Mouse (Mus musculus): ENCODE results near the gene Gucy2d.
A peak's percentile ranks its signal among the peaks of the same experiment; 100 is the strongest.

Gene Gucy2d

DNA sequence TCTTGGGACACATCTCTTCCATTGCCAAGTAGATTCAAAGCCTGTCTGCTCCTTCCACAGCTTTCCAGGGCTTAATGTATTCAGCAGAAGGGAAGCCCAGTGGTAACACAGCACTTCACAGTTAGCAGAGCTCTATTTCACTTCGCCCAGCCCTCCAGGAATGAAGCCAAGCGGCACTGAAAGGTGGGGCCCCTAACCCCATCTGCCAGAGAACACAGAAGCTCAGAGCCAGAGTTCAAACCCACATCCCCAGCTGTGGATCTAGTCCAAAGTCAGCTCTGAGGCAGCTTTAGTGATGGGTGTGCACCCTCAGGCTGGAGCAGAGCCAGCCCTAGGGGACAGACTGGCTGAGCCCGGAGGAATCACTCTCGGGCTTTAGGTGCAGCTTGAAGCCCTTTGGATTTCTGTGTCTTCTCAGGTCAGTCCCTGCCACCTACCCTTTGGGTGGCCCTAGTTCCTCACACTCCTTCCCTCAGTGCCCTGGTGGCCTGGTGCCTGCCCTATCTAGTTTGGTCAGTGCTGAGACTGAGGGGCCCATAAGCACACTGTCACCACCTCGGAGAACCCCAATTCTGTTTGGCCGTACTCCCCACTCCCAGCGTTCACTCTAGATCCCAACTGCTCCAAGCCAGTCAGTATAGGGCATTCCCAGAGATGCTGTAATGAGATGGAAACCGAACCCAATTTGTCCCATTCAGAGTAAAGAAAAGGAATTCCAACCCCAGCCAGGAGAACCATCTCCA lies 83.0 kb downstream of the Gucy2d start:
- peak; percentile 47 for DNase-seq (ENCODE audit: low spot score)

DNA sequence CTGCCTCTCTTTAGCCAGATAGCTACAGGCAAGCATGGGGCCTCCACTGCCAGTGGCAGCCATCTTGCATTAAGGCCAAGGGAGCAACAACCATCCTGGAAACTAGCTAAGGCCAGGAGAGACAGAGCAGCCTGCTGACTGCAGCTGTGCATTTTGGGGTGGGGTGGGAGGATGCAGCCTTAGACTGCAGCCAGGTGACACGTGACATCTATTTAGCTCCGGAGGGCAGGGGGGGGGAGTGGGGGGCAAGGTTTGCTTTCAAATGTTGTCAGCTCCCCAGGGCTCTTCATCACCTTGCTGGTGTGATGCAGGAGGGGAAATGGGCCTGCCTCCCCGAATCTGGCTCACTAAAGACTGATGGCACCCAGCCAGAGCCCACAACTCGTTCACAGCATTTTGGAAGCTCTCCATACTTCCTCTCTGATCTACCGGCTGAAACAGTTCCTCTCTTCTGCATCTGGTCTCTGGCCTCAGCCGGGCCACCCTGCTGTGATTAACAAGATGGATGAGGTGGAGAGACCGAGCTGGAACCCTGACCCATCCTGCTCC lies 83.7 kb downstream of the Gucy2d start:
- DNase-seq (ENCODE audit: low spot score) = peak; percentile 46

DNA sequence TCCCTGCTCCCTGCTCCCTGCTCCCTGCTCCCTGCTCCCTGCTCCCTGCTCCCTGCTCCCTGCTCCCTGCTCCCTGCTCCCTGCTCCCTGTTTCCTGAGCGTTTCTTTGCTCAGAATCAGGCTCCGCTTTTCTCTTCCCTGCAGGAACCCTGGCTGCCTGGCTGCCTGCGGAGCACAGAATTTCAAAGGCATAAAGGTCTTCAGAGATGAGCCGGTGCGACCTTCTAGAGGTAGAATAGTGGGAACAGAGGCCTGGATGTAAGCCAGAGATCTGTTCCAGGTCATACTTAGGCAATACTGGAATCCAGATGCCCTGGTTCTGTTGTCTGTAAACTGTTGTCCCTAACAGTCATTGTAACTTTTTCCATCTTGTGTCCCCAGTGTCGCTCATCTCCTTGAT lies 84.2 kb downstream of the Gucy2d start:
- no peak for DNase-seq (ENCODE audit: low spot score)

DNA sequence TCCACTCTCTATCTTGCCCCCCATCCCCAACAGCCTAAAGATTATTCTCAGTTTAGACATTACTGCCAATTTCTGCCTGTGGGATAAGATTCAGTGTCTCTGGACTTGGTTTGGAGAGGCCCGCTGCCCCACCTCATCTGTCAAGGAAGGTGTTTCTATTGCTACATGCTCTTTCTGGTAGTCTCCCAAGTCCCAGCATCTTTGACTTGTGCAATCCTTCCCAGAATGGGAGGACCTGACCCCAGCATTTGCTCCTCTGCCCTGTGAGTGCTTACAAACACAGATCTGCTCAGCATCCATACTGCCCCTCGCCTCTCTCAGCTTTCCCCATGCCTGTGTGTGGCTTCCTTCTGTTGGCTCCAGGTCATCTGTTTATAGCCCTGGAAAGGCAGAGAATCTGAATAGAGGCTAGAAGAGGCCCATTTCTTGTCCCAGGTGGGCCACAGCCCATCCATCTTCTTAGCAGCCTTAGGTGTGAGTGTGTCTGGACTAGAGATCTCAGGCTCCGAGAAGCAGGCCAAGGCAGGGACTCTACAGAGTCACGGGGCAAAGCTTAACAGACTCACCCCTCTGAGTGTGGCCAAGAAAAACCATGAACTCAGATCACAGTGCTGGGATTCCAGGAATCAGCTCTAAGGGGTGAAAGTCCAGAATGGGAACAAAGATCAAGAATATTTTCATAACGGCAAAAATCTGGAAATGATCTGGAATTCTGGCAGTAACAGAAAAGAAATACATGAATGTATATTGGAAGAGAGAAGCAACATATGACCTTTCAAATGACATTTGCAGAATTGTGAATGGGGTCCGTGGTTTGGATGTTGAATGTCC lies 84.9 kb downstream of the Gucy2d start:
- DNase-seq (ENCODE audit: low spot score) = no peak
